Comparison of ENCODE assay signal across 21 mouse cellular contexts in genomic region chr12:106519141-106519540, GRCm38 (mm10).
DNase-seq lines count a peak whose midpoint lies in the region; ATAC-seq and TF ChIP-seq lines count a peak whose summit lies in the region.
"Had no signal": no experiment of that assay in that cellular context is flagged by ENCODE, and none has a peak within 500 bp of the region (broad histone marks: within the 10 kb centered on the region; RNA-seq: fewer than 3 reads in every experiment).

No protein-coding gene starts in this region.

- DNase-seq in heart, embryonic 10.5 days (ENCODE audit: low spot score): peak; percentile 66
- no peak for DNase-seq in heart, postnatal 10 days
- no peak for DNase-seq in midbrain, embryonic 10.5 days (ENCODE audit: low spot score)
- DNase-seq in midbrain, embryonic 11.5 days (ENCODE audit: low spot score, missing footprints): peak; percentile 74
- no peak for DNase-seq in midbrain, postnatal 0 days (ENCODE audit: low spot score)
- DNase-seq: adrenal gland, adult 2 months; adrenal gland, adult 8-10 months; adrenal gland, postnatal 10 days; adrenal gland, postnatal 14 days; adrenal gland, postnatal 25 days; adrenal gland, postnatal 36 days; B cell, adult 2 months; cerebellum, adult 11 months; cerebellum, adult 11-12 months; cerebellum, adult 18-20 months had no signal

- no peak overlapping the region for H3K27ac ChIP-seq in heart, embryonic 10.5 days
- H3K27ac ChIP-seq in midbrain, embryonic 10.5 days (replicated peaks): 0 out of 2 replicates have a peak overlapping the region, but pooled peaks have one; percentile 9
- H3K27ac ChIP-seq in midbrain, embryonic 16.5 days (ENCODE audit: low read length): no peak overlapping the region
- H3K27ac ChIP-seq in midbrain, embryonic 11.5 days (ENCODE audit: low read depth, low read length): no peak overlapping the region
- H3K27ac ChIP-seq in midbrain, postnatal 0 days (ENCODE audit: low read depth, low read length): no peak overlapping the region

- ATAC-seq in midbrain, embryonic 16.5 days: no peak
- ATAC-seq in midbrain, embryonic 11.5 days (ENCODE audit: low FRiP score): no peak
- ATAC-seq in midbrain, postnatal 0 days (ENCODE audit: low FRiP score): no peak
- ATAC-seq: activated CD4-positive, CD25-positive, alpha-beta regulatory T cell, adult 4 months; CD4-positive, CD25-positive, alpha-beta regulatory T cell, adult 4 months; Patski had no signal

- no peaks in the 10 kb centered on the region for H3K4me1 ChIP-seq in heart, embryonic 10.5 days
- peaks cover 29% of the 10 kb centered on the region for H3K4me1 ChIP-seq in midbrain, embryonic 10.5 days
- H3K4me1 ChIP-seq in midbrain, embryonic 16.5 days (ENCODE audit: control insufficient read depth, insufficient read depth, low read length): no peaks in the 10 kb centered on the region; the same call in 1 of the 2 replicates
- H3K4me1 ChIP-seq in midbrain, embryonic 11.5 days (ENCODE audit: control insufficient read depth, insufficient read depth, low read length): peaks cover 4% of the 10 kb centered on the region; the same call in 1 of the 2 replicates
- H3K4me1 ChIP-seq in midbrain, postnatal 0 days (ENCODE audit: insufficient read depth, low read length): no peaks in the 10 kb centered on the region

- WGBS in heart, embryonic 10.5 days: 63% methylated on average over 5 of the region's 5 CpGs
- WGBS in midbrain, embryonic 10.5 days: 83% methylated on average over 5 of the region's 5 CpGs
- WGBS in midbrain, embryonic 16.5 days: 69% methylated on average over 5 of the region's 5 CpGs
- WGBS in midbrain, embryonic 11.5 days: 82% methylated on average over 5 of the region's 5 CpGs
- WGBS in midbrain, postnatal 0 days: 70% methylated on average over 5 of the region's 5 CpGs

- H3K4me3 ChIP-seq in heart, embryonic 10.5 days: no peak overlapping the region
- no peak overlapping the region for H3K4me3 ChIP-seq in midbrain, embryonic 10.5 days
- H3K4me3 ChIP-seq in midbrain, embryonic 16.5 days (ENCODE audit: low read depth, low read length): no peak overlapping the region
- H3K4me3 ChIP-seq in midbrain, embryonic 11.5 days (ENCODE audit: low read depth, low read length): no peak overlapping the region
- H3K4me3 ChIP-seq in midbrain, postnatal 0 days (ENCODE audit: low read depth, low read length): no peak overlapping the region

- no peaks in the 10 kb centered on the region; the same call in 1 of the 2 replicates for H3K27me3 ChIP-seq in heart, embryonic 10.5 days (ENCODE audit: insufficient read depth, poor library complexity, severe bottlenecking)
- no peaks in the 10 kb centered on the region for H3K27me3 ChIP-seq in midbrain, embryonic 10.5 days (ENCODE audit: low read depth, poor library complexity, severe bottlenecking)
- no peaks in the 10 kb centered on the region for H3K27me3 ChIP-seq in midbrain, embryonic 16.5 days (ENCODE audit: control insufficient read depth, insufficient read depth, low read depth, low read length)
- H3K27me3 ChIP-seq in midbrain, embryonic 11.5 days (ENCODE audit: control insufficient read depth, insufficient read depth, low read length): no peaks in the 10 kb centered on the region
- no peaks in the 10 kb centered on the region for H3K27me3 ChIP-seq in midbrain, postnatal 0 days (ENCODE audit: insufficient read depth, low read length)
- H3K27me3 ChIP-seq: CH12.LX, Patski had no signal

- intact Hi-C loops in heart, postnatal 10 days (cut with DNase I): no loop called here

- TF ChIP-seq CTCF in midbrain, postnatal 0 days (IDR thresholded peaks at IDR 0.05): no peak

- no peaks in the 10 kb centered on the region for H3K9me3 ChIP-seq in heart, embryonic 10.5 days
- H3K9me3 ChIP-seq in midbrain, embryonic 10.5 days (replicated peaks): no peaks in the 10 kb centered on the region
- H3K9me3 ChIP-seq in midbrain, embryonic 16.5 days (replicated peaks; ENCODE audit: control insufficient read depth, low read length, poor library complexity, severe bottlenecking): no peaks in the 10 kb centered on the region
- no peaks in the 10 kb centered on the region for H3K9me3 ChIP-seq in midbrain, embryonic 11.5 days (ENCODE audit: control insufficient read depth, low read length)
- no peaks in the 10 kb centered on the region for H3K9me3 ChIP-seq in midbrain, postnatal 0 days (ENCODE audit: low read length)

- H3K4me2 ChIP-seq in midbrain, embryonic 16.5 days (ENCODE audit: low read length): no peak overlapping the region
- no peak overlapping the region for H3K4me2 ChIP-seq in midbrain, embryonic 11.5 days
- no peak overlapping the region for H3K4me2 ChIP-seq in midbrain, postnatal 0 days (ENCODE audit: low read depth, low read length, poor library complexity, severe bottlenecking)

- H3K9ac ChIP-seq in midbrain, embryonic 16.5 days (ENCODE audit: low read depth, low read length): no peak overlapping the region
- no peak overlapping the region for H3K9ac ChIP-seq in midbrain, embryonic 11.5 days (ENCODE audit: low read length)
- H3K9ac ChIP-seq in midbrain, postnatal 0 days (replicated peaks; ENCODE audit: low read length, poor library complexity, severe bottlenecking): no peak overlapping the region

- no peaks in the 10 kb centered on the region for H3K36me3 ChIP-seq in heart, embryonic 10.5 days
- no peaks in the 10 kb centered on the region for H3K36me3 ChIP-seq in midbrain, embryonic 10.5 days
- H3K36me3 ChIP-seq in midbrain, embryonic 16.5 days (ENCODE audit: control insufficient read depth, insufficient read depth, low read length): no peaks in the 10 kb centered on the region
- H3K36me3 ChIP-seq in midbrain, embryonic 11.5 days (ENCODE audit: control insufficient read depth, insufficient read depth, low read length): no peaks in the 10 kb centered on the region
- no peaks in the 10 kb centered on the region for H3K36me3 ChIP-seq in midbrain, postnatal 0 days (ENCODE audit: insufficient read depth, low read length)
- H3K36me3 ChIP-seq: G1E had no signal

Comparison
In these comparisons a context has a peak if more than half of its experiments do, and no peak if none do; other contexts are left out.
1. DNase-seq: peak in heart, embryonic 10.5 days (single experiment) and midbrain, embryonic 11.5 days (single experiment); none in heart, postnatal 10 days (0 of 2), midbrain, embryonic 10.5 days (single experiment) and midbrain, postnatal 0 days (single experiment).